Mouse (Mus musculus): Measurements from ENCODE around the gene Dennd4a. TPM values are rescaled to one million over a fixed set of nuclear protein-coding genes. Genes with fewer than 3 reads are reported as not detected.

Gene Dennd4a
- polyA plus RNA-seq, 1 experiment: 2.2 TPM

DNA sequence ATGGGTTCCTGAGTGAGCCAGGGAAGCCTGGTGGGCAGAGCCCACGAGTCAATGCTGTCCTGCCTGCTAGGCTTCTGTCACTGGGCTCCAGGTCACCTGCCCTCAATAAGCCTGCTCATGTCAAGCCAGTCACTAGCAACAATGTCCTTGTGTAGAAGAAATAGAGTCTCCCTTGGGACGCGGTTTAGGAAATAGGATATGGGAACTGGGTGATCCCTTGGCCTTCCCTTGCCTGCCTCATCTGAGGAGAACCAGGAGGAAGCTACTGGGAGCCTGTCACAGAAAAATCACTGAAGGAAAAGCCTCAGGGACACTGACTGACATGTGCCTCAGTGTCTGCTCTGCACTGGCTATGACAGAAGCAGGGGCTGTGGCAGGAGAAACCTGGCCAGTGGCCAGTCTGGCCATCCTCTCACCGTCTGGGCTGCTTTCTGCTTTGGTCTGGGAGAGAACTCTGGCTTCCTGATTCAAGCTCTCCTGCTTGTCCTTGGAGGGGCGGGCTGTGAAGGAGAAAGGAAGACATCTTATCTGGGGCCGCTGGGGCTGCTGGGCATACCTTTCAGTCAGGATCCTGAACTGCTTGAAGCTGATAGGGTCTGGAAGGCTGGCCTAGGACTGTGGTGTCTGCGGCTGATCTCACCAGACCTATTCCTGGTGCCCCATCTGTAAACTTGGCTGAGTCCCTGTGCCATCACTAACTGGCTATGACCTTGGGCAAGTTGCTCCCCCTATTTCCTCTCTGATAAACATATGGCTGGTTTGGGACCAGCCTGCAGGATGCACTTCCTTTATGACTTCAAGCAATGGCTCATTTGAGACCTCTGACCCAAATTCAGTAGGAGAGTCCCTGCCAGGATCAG is 120.8 kb downstream of the Dennd4a start:
- H3K9me3 ChIP-seq: no peaks in the 10 kb centered on the region
- no peaks in the 10 kb centered on the region for H3K27me3 ChIP-seq (replicated peaks)
- H3K4me3 ChIP-seq (replicated peaks): peak overlapping the region; percentile 31
- peaks cover 6% of the 10 kb centered on the region for H3K36me3 ChIP-seq (replicated peaks; ENCODE audit: low read length)
- TF ChIP-seq FLI1 (IDR thresholded peaks at IDR 0.05; ENCODE audit: low read length) (0 out of 2 replicates have a peak, but pooled peaks have one; percentile 12), GATA1 (IDR thresholded peaks at IDR 0.05; ENCODE audit: borderline replicate concordance, low read length) (peak; percentile 33; the same call in 1 of the 3 replicates)
- H3K4me1 ChIP-seq: peaks cover 99% of the 10 kb centered on the region

DNA sequence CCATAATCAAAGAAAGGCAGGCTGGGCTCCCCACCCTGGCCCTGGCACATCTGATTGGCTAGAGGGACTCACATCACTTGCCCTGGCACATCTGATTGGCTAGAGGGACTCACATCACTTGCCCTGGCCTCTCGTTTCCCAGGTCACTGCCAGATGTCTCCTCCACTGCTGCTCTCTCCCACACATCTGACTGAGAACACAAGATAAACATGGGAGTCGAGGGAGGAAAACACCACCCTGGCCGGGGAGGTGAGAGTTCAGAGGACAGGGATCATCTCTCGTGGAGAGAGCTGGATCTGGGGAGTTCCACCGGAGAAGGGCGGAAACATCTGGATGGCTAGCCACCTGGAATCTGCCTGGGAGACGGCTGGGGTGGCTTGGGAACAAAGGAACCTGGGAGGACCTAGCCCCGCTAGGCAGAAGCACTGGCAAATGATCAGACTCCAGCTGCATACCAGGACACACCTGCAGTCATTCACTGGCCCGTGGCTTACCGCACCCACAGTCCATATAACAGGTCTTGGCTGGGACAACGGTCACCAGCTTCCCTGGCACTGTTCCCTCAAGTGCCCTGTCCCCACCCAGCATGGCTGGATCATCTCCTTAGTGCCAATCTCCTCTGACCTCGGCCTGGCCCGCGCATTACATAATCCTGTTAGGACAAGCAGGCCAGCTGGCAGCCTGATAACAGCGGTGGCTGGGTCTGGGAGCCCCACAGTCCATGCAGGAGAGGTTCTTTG is 123.0 kb downstream of the Dennd4a start:
- H3K4me3 ChIP-seq (replicated peaks): peak overlapping the region; percentile 75
- H3K36me3 ChIP-seq (replicated peaks; ENCODE audit: low read length): no peaks in the 10 kb centered on the region
- no peaks in the 10 kb centered on the region for H3K9me3 ChIP-seq
- TF ChIP-seq GATA1 (IDR thresholded peaks at IDR 0.05; ENCODE audit: borderline replicate concordance, low read length) (0 out of 3 replicates have a peak, but pooled peaks have one; percentile 25), FLI1 (IDR thresholded peaks at IDR 0.05; ENCODE audit: low read length) (no peak)
- H3K27me3 ChIP-seq (replicated peaks): no peaks in the 10 kb centered on the region
- peaks cover 100% of the 10 kb centered on the region for H3K4me1 ChIP-seq

DNA sequence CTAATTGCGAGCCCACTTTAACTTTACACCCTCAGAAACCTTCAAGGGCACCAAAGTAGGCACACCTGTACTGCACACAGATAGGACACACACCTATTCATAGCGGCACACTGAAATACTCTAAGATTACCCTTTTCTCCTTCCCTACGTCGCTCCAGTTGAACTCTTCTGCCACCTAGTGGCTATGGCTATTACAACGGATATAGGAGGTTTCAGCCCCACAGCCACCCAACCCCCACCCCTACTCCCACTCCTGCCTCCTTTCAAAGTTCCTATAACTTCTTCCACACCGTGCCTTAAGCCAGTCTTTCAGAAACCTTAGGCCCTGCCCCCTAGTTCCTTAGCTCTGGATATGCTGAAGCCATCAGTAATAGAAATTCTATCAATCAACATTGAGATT is 125.4 kb downstream of the Dennd4a start:
- Histone ChIP-seq H3K4me1 (peaks cover 97% of the 10 kb centered on the region), H3K4me3 (replicated peaks) (peak overlapping the region; percentile 66), H3K36me3 (replicated peaks; ENCODE audit: low read length) (no peaks in the 10 kb centered on the region), H3K9me3 (no peaks in the 10 kb centered on the region), H3K27me3 (replicated peaks) (no peaks in the 10 kb centered on the region)
- TF ChIP-seq FLI1 (IDR thresholded peaks at IDR 0.05; ENCODE audit: low read length) (no peak), GATA1 (IDR thresholded peaks at IDR 0.05; ENCODE audit: borderline replicate concordance, low read length) (no peak)

DNA sequence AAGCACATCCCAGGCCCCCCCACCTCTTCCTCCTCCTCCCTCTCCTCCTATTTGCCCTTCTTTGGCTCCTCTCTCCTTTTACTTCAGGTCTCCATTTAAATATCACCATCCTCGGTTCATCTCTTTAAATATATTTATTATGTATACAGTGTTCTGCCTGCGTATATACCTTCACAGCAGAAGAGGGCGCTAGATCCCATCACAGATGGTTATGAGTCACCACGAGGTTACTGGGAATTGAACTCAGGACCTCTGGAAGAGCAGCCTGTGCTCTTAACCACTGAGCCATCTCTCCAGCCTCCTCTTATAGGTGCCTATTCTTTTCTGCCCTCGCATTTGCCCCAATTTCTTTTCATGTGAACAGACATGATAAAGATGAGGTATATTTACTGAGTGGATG is 126.4 kb downstream of the Dennd4a start:
- Histone ChIP-seq H3K4me3 (replicated peaks) (no peak overlapping the region), H3K36me3 (replicated peaks; ENCODE audit: low read length) (peaks cover 5% of the 10 kb centered on the region), H3K9me3 (no peaks in the 10 kb centered on the region), H3K4me1 (peaks cover 92% of the 10 kb centered on the region), H3K27me3 (replicated peaks) (no peaks in the 10 kb centered on the region)
- no peak for TF ChIP-seq GATA1 (IDR thresholded peaks at IDR 0.05; ENCODE audit: borderline replicate concordance, low read length)
- TF ChIP-seq FLI1 (IDR thresholded peaks at IDR 0.05; ENCODE audit: low read length): no peak

DNA sequence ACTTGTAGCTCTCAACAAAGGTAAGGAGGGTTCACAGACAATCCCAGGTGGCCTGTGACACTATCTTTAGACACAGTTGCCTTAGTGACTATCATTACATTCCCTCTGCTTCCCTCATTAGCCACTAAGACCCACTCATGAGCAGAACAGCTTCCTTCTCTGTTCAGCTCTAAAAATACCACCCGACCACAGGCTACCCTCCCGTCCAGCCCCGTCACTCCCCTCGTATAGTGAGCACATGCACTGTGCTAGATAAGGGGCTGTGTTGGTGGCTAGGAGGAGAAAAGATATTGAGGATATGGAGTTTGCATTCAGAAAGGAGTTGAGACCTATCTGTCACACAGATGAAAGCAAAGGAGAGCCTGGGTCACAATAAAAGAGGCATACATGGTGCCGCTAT is 127.4 kb downstream of the Dennd4a start:
- peak; percentile 54; the same call in 1 of the 3 replicates for TF ChIP-seq GATA1 (IDR thresholded peaks at IDR 0.05; ENCODE audit: borderline replicate concordance, low read length)
- TF ChIP-seq FLI1 (IDR thresholded peaks at IDR 0.05; ENCODE audit: low read length): no peak

DNA sequence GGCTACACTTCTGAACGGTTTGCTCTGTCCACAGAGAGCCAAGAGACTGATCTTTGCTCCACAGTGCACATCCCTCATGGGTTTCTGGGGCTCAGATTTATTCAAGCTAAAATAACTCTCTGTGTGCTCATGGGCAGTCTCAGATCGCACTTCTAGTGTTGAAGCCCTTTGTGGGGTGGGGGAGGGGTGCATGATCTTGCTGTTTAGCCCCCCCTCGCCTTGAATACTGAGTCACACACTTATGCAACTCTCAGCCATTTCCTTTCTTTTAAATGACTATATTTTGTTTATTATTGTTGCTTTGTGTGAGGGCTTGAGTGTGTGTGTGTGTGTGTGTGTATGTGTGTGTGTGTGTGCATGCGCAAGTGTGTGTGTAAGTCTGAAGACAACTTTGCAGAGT is 128.1 kb downstream of the Dennd4a start:
- H3K9me3 ChIP-seq: no peaks in the 10 kb centered on the region
- H3K36me3 ChIP-seq (replicated peaks; ENCODE audit: low read length): peaks cover 13% of the 10 kb centered on the region
- peak overlapping the region; percentile 90 for H3K4me3 ChIP-seq (replicated peaks)
- H3K4me1 ChIP-seq: peaks cover 74% of the 10 kb centered on the region
- no peaks in the 10 kb centered on the region for H3K27me3 ChIP-seq (replicated peaks)
- TF ChIP-seq FLI1 (IDR thresholded peaks at IDR 0.05; ENCODE audit: low read length) (no peak), GATA1 (IDR thresholded peaks at IDR 0.05; ENCODE audit: borderline replicate concordance, low read length) (no peak)

More for the DNA sequence above, 127.4 kb downstream of the Dennd4a start:
- Histone ChIP-seq H3K27me3 (replicated peaks) (no peaks in the 10 kb centered on the region), H3K4me3 (replicated peaks) (peak overlapping the region; percentile 90), H3K4me1 (peaks cover 82% of the 10 kb centered on the region), H3K9me3 (no peaks in the 10 kb centered on the region), H3K36me3 (replicated peaks; ENCODE audit: low read length) (peaks cover 11% of the 10 kb centered on the region)

DNA sequence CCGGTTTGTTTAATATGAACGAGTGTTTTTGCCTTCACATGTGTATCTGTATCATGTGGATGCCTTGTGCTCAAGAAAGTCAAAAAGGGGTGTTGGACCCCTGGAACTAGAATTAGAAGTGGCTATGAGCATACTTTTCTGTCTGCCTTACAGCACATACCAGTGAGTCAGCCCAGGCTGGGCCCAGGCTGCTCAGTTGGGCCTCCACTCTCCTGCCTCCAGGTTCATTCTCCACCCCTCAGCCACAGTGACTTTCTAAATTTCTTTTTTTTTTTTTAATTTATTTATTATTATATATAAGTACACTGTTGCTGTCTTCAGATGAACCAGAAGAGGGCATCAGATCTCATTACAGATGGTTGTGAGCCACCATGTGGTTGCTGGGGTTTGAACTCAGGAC is 128.7 kb downstream of the Dennd4a start:
- Histone ChIP-seq H3K4me1 (peaks cover 69% of the 10 kb centered on the region), H3K36me3 (replicated peaks; ENCODE audit: low read length) (peaks cover 15% of the 10 kb centered on the region), H3K9me3 (no peaks in the 10 kb centered on the region), H3K27me3 (replicated peaks) (no peaks in the 10 kb centered on the region), H3K4me3 (replicated peaks) (peak overlapping the region; percentile 69)
- TF ChIP-seq GATA1 (IDR thresholded peaks at IDR 0.05; ENCODE audit: borderline replicate concordance, low read length) (no peak), FLI1 (IDR thresholded peaks at IDR 0.05; ENCODE audit: low read length) (no peak)

DNA sequence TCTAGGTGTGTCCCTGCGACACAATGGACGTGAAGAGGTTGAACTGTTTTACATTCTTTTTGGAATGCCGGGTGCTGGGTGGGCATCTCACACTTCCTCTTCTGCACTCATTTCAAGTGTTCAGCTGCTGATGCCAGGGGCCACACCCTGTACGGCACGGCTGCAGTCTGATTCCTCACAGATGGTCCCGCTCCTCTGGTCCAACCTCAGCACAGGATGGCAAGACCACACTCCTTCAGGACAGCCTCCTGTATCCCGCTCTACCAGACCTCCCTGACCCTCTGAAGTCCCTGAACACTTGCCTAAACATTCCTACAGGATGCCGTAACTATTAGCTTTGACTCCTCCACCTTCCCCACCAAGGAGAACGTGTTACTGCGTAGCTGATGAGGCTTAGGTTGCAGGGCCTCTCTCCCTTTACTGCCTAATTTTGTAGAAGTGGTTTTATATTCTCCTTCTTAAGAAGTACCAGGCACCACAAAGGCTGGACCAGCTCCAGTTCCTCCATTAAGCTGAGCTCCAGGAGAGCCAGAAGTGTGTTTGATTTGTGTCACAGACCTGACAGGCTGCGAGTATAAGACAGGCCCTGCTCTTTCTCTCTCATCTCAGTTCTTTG is 129.7 kb downstream of the Dennd4a start:
- peaks cover 65% of the 10 kb centered on the region for H3K4me1 ChIP-seq
- peaks cover 22% of the 10 kb centered on the region for H3K36me3 ChIP-seq (replicated peaks; ENCODE audit: low read length)
- H3K27me3 ChIP-seq (replicated peaks): no peaks in the 10 kb centered on the region
- TF ChIP-seq FLI1 (IDR thresholded peaks at IDR 0.05; ENCODE audit: low read length) (no peak), GATA1 (IDR thresholded peaks at IDR 0.05; ENCODE audit: borderline replicate concordance, low read length) (no peak)
- no peaks in the 10 kb centered on the region for H3K9me3 ChIP-seq
- H3K4me3 ChIP-seq (replicated peaks): no peak overlapping the region

DNA sequence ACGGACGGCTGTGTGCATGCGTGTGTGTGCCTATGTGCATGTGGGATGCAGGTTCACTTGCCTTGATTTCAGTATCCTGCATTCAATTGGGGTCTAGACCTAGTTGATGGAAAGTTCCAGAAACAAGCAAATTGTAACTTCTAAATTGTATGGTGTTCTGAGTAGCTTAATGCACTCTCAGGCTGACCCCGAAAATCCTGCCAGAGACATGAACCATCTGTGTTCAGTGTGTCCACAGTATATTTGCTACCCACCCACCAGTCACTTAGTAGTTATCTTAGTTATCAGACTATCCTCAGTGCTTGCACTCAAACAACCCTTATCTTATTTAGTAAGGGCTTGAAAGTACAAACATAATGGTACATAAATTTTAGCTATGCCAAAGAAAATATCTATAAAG is 130.5 kb downstream of the Dennd4a start:
- TF ChIP-seq GATA1 (IDR thresholded peaks at IDR 0.05; ENCODE audit: borderline replicate concordance, low read length): no peak
- TF ChIP-seq FLI1 (IDR thresholded peaks at IDR 0.05; ENCODE audit: low read length): no peak
- H3K4me1 ChIP-seq: peaks cover 65% of the 10 kb centered on the region
- no peaks in the 10 kb centered on the region for H3K9me3 ChIP-seq
- H3K27me3 ChIP-seq (replicated peaks): no peaks in the 10 kb centered on the region
- H3K36me3 ChIP-seq (replicated peaks; ENCODE audit: low read length): peaks cover 22% of the 10 kb centered on the region
- H3K4me3 ChIP-seq (replicated peaks): no peak overlapping the region

Measured in megakaryocyte, embryonic 14.5 days (primary cell).